Mouse (Mus musculus): ENCODE data around the gene Dpp7. TPM values are rescaled to one million over a fixed set of nuclear protein-coding genes. Genes with fewer than 3 reads are reported as not detected.

Gene Dpp7
- total and polyA plus RNA-seq, 3 experiments = 24.6 to 25.9 TPM; not detected in 1

GRCm38 (mm10) chr2:25310180-25310579, 46.0 kb downstream of the Dpp7 start:
- no peak for TF ChIP-seq NELFE (IDR thresholded peaks at IDR 0.05; ENCODE audit: low read depth, low read length)
- TF ChIP-seq POLR2AphosphoS5 (IDR thresholded peaks at IDR 0.05; ENCODE audit: borderline replicate concordance, low read depth, low read length) = no peak
- no peak for TF ChIP-seq KAT2A (conservative IDR thresholded peaks at IDR 0.05; ENCODE audit: low read depth, low read length)
- TF ChIP-seq RCOR1 (IDR thresholded peaks at IDR 0.05; ENCODE audit: low read depth, low read length) = no peak
- TF ChIP-seq ELF1 (IDR thresholded peaks at IDR 0.05; ENCODE audit: low read depth, low read length) = no peak
- TF ChIP-seq MYC (IDR thresholded peaks at IDR 0.05; ENCODE audit: low read depth, low read length) = no peak
- no peak for TF ChIP-seq ZMIZ1 (IDR thresholded peaks at IDR 0.05; ENCODE audit: low read depth, low read length)
- TF ChIP-seq TAL1 (IDR thresholded peaks at IDR 0.05; ENCODE audit: low read length) = no peak
- no peak for TF ChIP-seq USF1 (IDR thresholded peaks at IDR 0.05; ENCODE audit: low read depth, low read length)
- TF ChIP-seq TBP (IDR thresholded peaks at IDR 0.05; ENCODE audit: low read depth, low read length) = no peak
- TF ChIP-seq MAX (IDR thresholded peaks at IDR 0.05; ENCODE audit: low read length) = no peak
- TF ChIP-seq POLR2AphosphoS2 (IDR thresholded peaks at IDR 0.05; ENCODE audit: low read length) = no peak
- TF ChIP-seq MEF2A (IDR thresholded peaks at IDR 0.05; ENCODE audit: extremely low read depth, insufficient replicate concordance, low read depth, low read length, poor library complexity, severe bottlenecking) = no peak
- no peak for TF ChIP-seq BHLHE40 (IDR thresholded peaks at IDR 0.05; ENCODE audit: borderline replicate concordance, low read depth, low read length)
- TF ChIP-seq CTCF (IDR thresholded peaks at IDR 0.05 in 2 of 3, conservative IDR thresholded peaks at IDR 0.05 in 1 of 3; ENCODE audit: control insufficient read depth in 1 of 3, insufficient read depth in 1 of 3, low read depth in 2 of 3, low read length in 3 of 3, poor library complexity in 1 of 3, severe bottlenecking in 1 of 3) = no peak
- no peak for TF ChIP-seq MAZ (IDR thresholded peaks at IDR 0.05; ENCODE audit: low read depth, low read length)
- Histone ChIP-seq H3K79me2 (ENCODE audit: control insufficient read depth, insufficient read depth, low read length, poor library complexity) (no peaks in the 10 kb centered on the region), H3K36me3 (ENCODE audit: control insufficient read depth in 1 of 2, insufficient read depth in 2 of 2, low read length in 2 of 2) (no peaks in the 10 kb centered on the region), H3K9me3 (replicated peaks; ENCODE audit: insufficient read depth, low read length) (no peaks in the 10 kb centered on the region), H3K4me1 (ENCODE audit: control insufficient read depth in 1 of 2, insufficient read depth in 2 of 2, low read length in 2 of 2) (no peaks in the 10 kb centered on the region), H3K4me3 (ENCODE audit: control insufficient read depth in 1 of 2, insufficient read depth in 1 of 2, low read depth in 2 of 2, low read length in 2 of 2) (no peak overlapping the region), H3K27ac (ENCODE audit: control insufficient read depth, low read depth, low read length) (no peak overlapping the region), H3K27me3 (ENCODE audit: control insufficient read depth in 1 of 2, insufficient read depth in 2 of 2, low read length in 2 of 2) (peaks cover 0 to 2% of the 10 kb centered on the region in 2 experiments; a peak in 1 of 4 replicates), H3K9ac (ENCODE audit: control insufficient read depth, low read depth, low read length, poor library complexity, severe bottlenecking) (no peak overlapping the region)
- DNase-seq (ENCODE audit: low read depth, low spot score) = no peak

- H3K36me3 ChIP-seq (ENCODE audit: control insufficient read depth in 1 of 2, insufficient read depth in 2 of 2, low read length in 2 of 2) = peaks cover 0 to 3% of the 10 kb centered on the region in 2 experiments; a peak in 1 of 4 replicates
- peaks cover 0 to 8% of the 10 kb centered on the region in 2 experiments; a peak in 2 of 4 replicates for H3K4me1 ChIP-seq (ENCODE audit: control insufficient read depth in 1 of 2, insufficient read depth in 2 of 2, low read length in 2 of 2)
- no peak for DNase-seq (ENCODE audit: low read depth, low spot score)
- H3K9ac ChIP-seq (ENCODE audit: control insufficient read depth, low read depth, low read length, poor library complexity, severe bottlenecking) = no peak overlapping the region
- H3K4me3 ChIP-seq (ENCODE audit: control insufficient read depth in 1 of 2, insufficient read depth in 1 of 2, low read depth in 2 of 2, low read length in 2 of 2) = no peak overlapping the region
- H3K9me3 ChIP-seq (replicated peaks; ENCODE audit: insufficient read depth, low read length) = no peaks in the 10 kb centered on the region
- H3K27me3 ChIP-seq (ENCODE audit: control insufficient read depth in 1 of 2, insufficient read depth in 2 of 2, low read length in 2 of 2) = peaks cover 0 to 2% of the 10 kb centered on the region in 2 experiments; a peak in 1 of 4 replicates
- no peaks in the 10 kb centered on the region for H3K79me2 ChIP-seq (ENCODE audit: control insufficient read depth, insufficient read depth, low read length, poor library complexity)
- TF ChIP-seq UBTF (IDR thresholded peaks at IDR 0.05; ENCODE audit: borderline replicate concordance, insufficient read depth, low read depth, low read length) (no peak), ZKSCAN1 (IDR thresholded peaks at IDR 0.05; ENCODE audit: low read depth, low read length) (no peak), POLR2A (IDR thresholded peaks at IDR 0.05; ENCODE audit: control insufficient read depth in 1 of 2, insufficient read depth in 1 of 2, low read depth in 1 of 2, low read length in 2 of 2, poor library complexity in 1 of 2) (no peak), ZC3H11A (IDR thresholded peaks at IDR 0.05; ENCODE audit: low read depth, low read length) (no peak), MAFK (IDR thresholded peaks at IDR 0.05; ENCODE audit: borderline replicate concordance, low read depth, low read length) (no peak), USF2 (IDR thresholded peaks at IDR 0.05; ENCODE audit: borderline replicate concordance in 1 of 2, insufficient read depth in 1 of 2, low read depth in 1 of 2, low read length in 2 of 2) (no peak), MYC (IDR thresholded peaks at IDR 0.05; ENCODE audit: low read depth, low read length) (no peak), TCF12 (IDR thresholded peaks at IDR 0.05; ENCODE audit: low read depth, low read length) (no peak), POLR2AphosphoS5 (IDR thresholded peaks at IDR 0.05; ENCODE audit: borderline replicate concordance, low read depth, low read length) (no peak), NRF1 (IDR thresholded peaks at IDR 0.05; ENCODE audit: insufficient read depth, low read depth, low read length, poor library complexity, severe bottlenecking) (no peak), KAT2A (conservative IDR thresholded peaks at IDR 0.05; ENCODE audit: low read depth, low read length) (no peak)
- H3K27ac ChIP-seq (ENCODE audit: control insufficient read depth, low read depth, low read length) = no peak overlapping the region
These were observed 50.4 kb downstream of the Dpp7 start for GRCm38 (mm10) chr2:25305587-25306359.
